Mouse (Mus musculus): ENCODE measurements at regions not wholly inside any gene's neighbourhood (a gene's known extent, or its start where the extent isn't known, plus 50 kb on each side); places are given as distances from the start of the nearest gene placed in this dataset.

DNA sequence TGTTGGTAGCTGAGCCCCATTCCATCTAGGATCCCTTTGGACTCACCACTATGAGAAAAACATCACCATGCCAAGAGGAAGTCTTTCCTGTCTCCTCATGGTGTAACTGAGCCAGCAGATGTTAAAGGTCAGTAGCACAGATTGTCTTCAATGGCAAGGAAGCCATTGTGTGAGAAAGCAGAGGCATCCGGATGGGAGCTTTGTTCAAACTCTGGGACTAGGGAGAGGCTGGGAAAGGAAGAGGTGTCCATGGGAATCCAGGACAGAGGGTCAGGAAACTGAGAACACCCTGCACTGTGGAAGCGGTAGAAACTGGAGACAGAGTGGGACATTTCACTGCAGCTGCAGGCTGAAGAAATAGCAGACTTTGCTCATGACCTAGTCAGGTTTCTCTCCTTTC lies 173.1 kb upstream of the Tnp1 start:
- no peak overlapping the region for H3K4me2 ChIP-seq (ENCODE audit: low read depth, low read length)
- H3K9ac ChIP-seq (ENCODE audit: low read length) = no peak overlapping the region
- H3K27me3 ChIP-seq (ENCODE audit: control insufficient read depth, insufficient read depth, low read length) = no peaks in the 10 kb centered on the region
- ATAC-seq (replicated peaks; ENCODE audit: extremely low read depth, insufficient read depth, low FRiP score) = peak; percentile 76
- H3K4me3 ChIP-seq (ENCODE audit: low read length) = no peak overlapping the region
- no peaks in the 10 kb centered on the region for H3K9me3 ChIP-seq (replicated peaks; ENCODE audit: control insufficient read depth, low read length)
- H3K27ac ChIP-seq (ENCODE audit: low read length) = peak overlapping the region; percentile 61
- H3K4me1 ChIP-seq (ENCODE audit: control insufficient read depth, insufficient read depth, low read length) = no peaks in the 10 kb centered on the region
- H3K36me3 ChIP-seq (ENCODE audit: control insufficient read depth, insufficient read depth) = no peaks in the 10 kb centered on the region
- WGBS = 74% methylated on average over 2 of the region's 2 CpGs

DNA sequence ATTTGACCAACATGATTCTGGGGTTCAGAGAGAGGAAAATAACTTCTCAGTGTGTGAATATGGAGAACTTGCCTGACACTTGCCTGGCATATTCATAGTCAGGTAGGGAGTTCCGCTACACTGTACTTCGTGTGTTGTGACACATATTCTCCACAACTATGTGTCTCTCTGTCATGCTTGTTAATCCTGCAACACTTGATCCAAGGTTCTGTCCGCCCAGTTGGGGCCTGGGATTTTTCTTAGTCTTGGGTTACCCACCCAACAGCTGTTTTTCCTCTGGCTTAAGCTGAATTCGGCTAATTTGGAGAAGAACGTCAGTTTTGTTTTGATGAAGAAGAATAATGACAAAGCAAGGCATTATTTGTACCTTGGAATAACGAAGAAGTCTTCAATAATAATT lies 168.8 kb upstream of the Tnp1 start:
- H3K9me3 ChIP-seq (replicated peaks; ENCODE audit: control insufficient read depth, low read length) = no peaks in the 10 kb centered on the region
- H3K27ac ChIP-seq (ENCODE audit: low read length) = no peak overlapping the region
- H3K27me3 ChIP-seq (ENCODE audit: control insufficient read depth, insufficient read depth, low read length) = no peaks in the 10 kb centered on the region
- no peaks in the 10 kb centered on the region for H3K4me1 ChIP-seq (ENCODE audit: control insufficient read depth, insufficient read depth, low read length)
- no peak overlapping the region for H3K4me2 ChIP-seq (ENCODE audit: low read depth, low read length)
- no peak for ATAC-seq (replicated peaks; ENCODE audit: extremely low read depth, insufficient read depth, low FRiP score)
- no peak overlapping the region for H3K9ac ChIP-seq (ENCODE audit: low read length)
- 81% methylated on average over 6 of the region's 6 CpGs for WGBS
- H3K36me3 ChIP-seq (ENCODE audit: control insufficient read depth, insufficient read depth) = no peaks in the 10 kb centered on the region
- no peak overlapping the region for H3K4me3 ChIP-seq (ENCODE audit: low read length)

DNA sequence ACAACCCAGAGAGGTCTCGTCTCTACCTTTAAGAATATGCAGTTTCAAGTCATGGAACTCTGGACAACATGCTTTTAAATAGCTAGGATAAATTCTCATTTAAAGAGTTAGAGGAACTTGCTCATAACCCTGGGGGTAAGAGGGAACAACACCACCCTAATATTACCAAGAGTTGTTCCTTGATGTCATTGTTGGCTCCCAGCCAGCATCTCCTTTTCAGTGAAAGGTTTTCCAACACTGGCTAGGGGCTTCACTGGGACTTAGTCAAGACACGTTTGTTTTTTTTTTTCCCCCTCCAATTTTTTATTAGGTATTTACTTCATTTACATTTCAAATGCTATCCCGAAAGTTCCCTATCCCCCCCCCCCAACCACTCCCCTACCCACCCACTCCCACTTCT lies 163.1 kb upstream of the Tnp1 start:
- 58% methylated on average over 3 of the region's 3 CpGs for WGBS
- Histone ChIP-seq H3K36me3 (ENCODE audit: control insufficient read depth, insufficient read depth) (no peaks in the 10 kb centered on the region), H3K4me2 (ENCODE audit: low read depth, low read length) (no peak overlapping the region), H3K4me1 (ENCODE audit: control insufficient read depth, insufficient read depth, low read length) (no peaks in the 10 kb centered on the region), H3K27ac (ENCODE audit: low read length) (no peak overlapping the region), H3K9me3 (replicated peaks; ENCODE audit: control insufficient read depth, low read length) (no peaks in the 10 kb centered on the region), H3K9ac (ENCODE audit: low read length) (no peak overlapping the region), H3K4me3 (ENCODE audit: low read length) (no peak overlapping the region), H3K27me3 (ENCODE audit: control insufficient read depth, insufficient read depth, low read length) (no peaks in the 10 kb centered on the region)
- ATAC-seq (replicated peaks; ENCODE audit: extremely low read depth, insufficient read depth, low FRiP score) = no peak

DNA sequence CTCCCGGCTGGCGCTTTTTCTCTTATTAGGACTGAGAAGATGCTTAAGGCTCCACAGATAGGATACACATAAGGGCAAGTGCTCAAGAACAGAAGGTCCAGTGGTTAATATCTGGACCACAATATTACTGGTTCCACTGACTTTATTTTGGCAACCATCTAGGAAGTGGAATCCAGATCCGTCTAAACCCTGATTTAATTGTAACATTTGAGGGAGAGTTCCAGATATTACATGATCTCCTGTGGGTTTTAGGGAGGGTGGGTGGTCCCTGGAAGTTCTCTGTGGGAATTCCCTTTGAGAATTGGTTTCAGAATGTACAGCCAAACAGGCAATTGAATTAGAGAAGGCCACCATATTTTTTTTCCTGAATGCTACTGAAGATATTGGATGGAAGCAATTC lies 161.4 kb upstream of the Tnp1 start:
- WGBS = 90% methylated on average over 3 of the region's 3 CpGs
- no peak for ATAC-seq (replicated peaks; ENCODE audit: extremely low read depth, insufficient read depth, low FRiP score)
- Histone ChIP-seq H3K36me3 (ENCODE audit: control insufficient read depth, insufficient read depth) (no peaks in the 10 kb centered on the region), H3K27me3 (ENCODE audit: control insufficient read depth, insufficient read depth, low read length) (no peaks in the 10 kb centered on the region), H3K4me3 (ENCODE audit: low read length) (no peak overlapping the region), H3K9ac (ENCODE audit: low read length) (no peak overlapping the region), H3K27ac (ENCODE audit: low read length) (no peak overlapping the region), H3K4me1 (ENCODE audit: control insufficient read depth, insufficient read depth, low read length) (no peaks in the 10 kb centered on the region), H3K9me3 (replicated peaks; ENCODE audit: control insufficient read depth, low read length) (no peaks in the 10 kb centered on the region), H3K4me2 (ENCODE audit: low read depth, low read length) (no peak overlapping the region)

DNA sequence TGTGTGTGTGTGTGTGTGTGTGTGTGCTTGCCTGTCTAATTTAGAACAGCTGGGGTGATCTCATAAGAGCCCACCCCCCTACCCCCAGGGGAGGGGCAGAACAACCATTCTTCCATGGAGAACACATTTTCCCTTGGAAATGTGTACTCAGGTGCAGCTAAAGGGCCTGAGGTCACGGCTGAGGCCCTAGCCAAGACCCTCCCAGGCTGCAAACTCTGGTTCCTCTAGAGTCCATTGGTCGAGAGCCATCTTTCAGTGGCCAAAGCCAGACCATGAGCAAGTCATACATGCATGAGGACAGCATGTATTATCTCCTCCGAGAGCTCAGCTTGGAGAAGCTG lies 154.9 kb upstream of the Tnp1 start:
- no peak overlapping the region for H3K27ac ChIP-seq (ENCODE audit: low read length)
- 76% methylated on average over 3 of the region's 3 CpGs for WGBS
- H3K36me3 ChIP-seq (ENCODE audit: control insufficient read depth, insufficient read depth) = no peaks in the 10 kb centered on the region
- no peak for ATAC-seq (replicated peaks; ENCODE audit: extremely low read depth, insufficient read depth, low FRiP score)
- H3K4me2 ChIP-seq (ENCODE audit: low read depth, low read length) = no peak overlapping the region
- H3K9me3 ChIP-seq (replicated peaks; ENCODE audit: control insufficient read depth, low read length) = peaks cover 6% of the 10 kb centered on the region
- no peaks in the 10 kb centered on the region; the same call in 1 of the 2 replicates for H3K4me1 ChIP-seq (ENCODE audit: control insufficient read depth, insufficient read depth, low read length)
- H3K4me3 ChIP-seq (ENCODE audit: low read length) = no peak overlapping the region
- no peaks in the 10 kb centered on the region for H3K27me3 ChIP-seq (ENCODE audit: control insufficient read depth, insufficient read depth, low read length)
- H3K9ac ChIP-seq (ENCODE audit: low read length) = no peak overlapping the region

DNA sequence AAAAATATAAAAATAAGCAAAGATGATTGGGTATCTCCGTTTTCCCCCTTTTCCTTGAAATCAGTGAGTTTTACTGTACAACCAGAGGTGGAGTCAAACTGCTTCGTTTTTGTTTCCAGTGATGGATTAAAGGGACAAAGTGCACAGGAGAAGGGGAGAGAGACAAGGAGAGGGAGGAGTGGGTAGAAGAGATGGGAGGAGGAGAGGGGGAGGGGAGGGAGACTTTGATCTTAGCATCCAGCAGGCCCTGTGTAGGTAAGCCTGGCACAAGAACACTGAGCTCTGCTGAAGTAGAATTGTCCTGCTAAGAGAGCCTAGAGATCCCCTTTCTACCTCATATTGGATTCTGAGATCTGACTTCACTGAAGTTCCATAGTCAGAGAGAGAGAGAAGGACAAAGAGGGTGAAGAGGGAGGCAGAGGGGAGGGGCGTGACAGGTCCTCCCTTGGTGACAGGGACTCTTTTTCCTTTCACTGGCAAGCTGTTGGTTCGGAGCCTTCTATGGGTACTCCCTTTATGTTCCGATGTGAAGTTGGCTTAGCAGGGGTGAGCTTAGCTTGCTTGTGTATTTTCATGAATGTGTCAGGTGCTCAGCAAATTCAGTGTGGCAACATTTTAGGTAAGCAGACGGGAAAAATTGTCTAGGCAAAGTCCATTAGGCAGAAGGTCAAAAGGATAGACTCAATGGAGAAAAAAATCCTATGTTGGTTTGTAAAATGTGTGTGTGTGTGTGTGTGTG lies 154.4 kb upstream of the Tnp1 start:
- 63% methylated on average over 6 of the region's 6 CpGs for WGBS
- H3K4me1 ChIP-seq (ENCODE audit: control insufficient read depth, insufficient read depth, low read length) = no peaks in the 10 kb centered on the region; the same call in 1 of the 2 replicates
- H3K9me3 ChIP-seq (replicated peaks; ENCODE audit: control insufficient read depth, low read length) = peaks cover 6% of the 10 kb centered on the region
- no peak overlapping the region for H3K9ac ChIP-seq (ENCODE audit: low read length)
- H3K4me2 ChIP-seq (ENCODE audit: low read depth, low read length) = no peak overlapping the region
- H3K36me3 ChIP-seq (ENCODE audit: control insufficient read depth, insufficient read depth) = no peaks in the 10 kb centered on the region
- no peak for ATAC-seq (replicated peaks; ENCODE audit: extremely low read depth, insufficient read depth, low FRiP score)
- H3K27me3 ChIP-seq (ENCODE audit: control insufficient read depth, insufficient read depth, low read length) = no peaks in the 10 kb centered on the region
- H3K27ac ChIP-seq (ENCODE audit: low read length) = no peak overlapping the region
- H3K4me3 ChIP-seq (ENCODE audit: low read length) = no peak overlapping the region

DNA sequence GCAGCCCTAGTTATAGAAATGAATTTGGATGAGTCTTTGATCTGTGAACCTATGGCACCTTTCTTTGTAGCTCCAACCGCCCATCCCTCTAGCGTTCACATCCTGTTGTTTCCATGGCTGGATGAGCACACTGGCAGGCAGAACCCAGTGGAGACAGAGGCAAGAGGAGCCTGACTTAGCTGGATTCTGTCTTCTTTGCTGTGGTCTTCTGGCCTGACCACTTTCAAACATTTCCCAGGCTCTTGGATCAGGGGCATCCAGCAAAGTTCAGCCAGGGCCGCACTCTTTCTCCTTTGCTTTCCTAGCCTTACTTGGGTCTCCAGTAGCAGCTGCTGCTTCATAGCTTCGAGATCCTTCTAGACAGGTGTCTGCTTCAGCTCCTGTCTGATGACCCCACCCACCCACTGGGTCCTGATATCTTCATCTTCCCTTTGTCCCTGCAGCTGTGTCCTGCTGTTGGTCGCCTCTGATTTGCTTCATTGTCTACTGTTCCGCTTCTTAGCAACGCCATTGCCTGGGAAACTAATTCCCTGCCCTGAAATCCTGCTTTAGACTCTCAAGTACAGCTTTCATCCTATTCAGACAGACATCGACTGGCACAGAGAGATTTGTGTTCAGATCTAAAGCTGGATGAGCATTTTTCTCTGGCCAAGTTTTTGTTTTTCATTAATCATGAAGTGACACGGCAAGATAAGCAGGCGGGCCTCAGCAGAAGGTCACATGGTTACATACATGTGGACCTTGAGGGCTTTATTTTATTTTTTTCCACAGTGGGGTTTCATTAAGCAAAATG lies 153.6 kb upstream of the Tnp1 start:
- Histone ChIP-seq H3K4me2 (ENCODE audit: low read depth, low read length) (no peak overlapping the region), H3K4me1 (ENCODE audit: control insufficient read depth, insufficient read depth, low read length) (no peaks in the 10 kb centered on the region; the same call in 1 of the 2 replicates), H3K27ac (ENCODE audit: low read length) (no peak overlapping the region), H3K9me3 (replicated peaks; ENCODE audit: control insufficient read depth, low read length) (peaks cover 6% of the 10 kb centered on the region), H3K9ac (ENCODE audit: low read length) (no peak overlapping the region), H3K4me3 (ENCODE audit: low read length) (no peak overlapping the region), H3K27me3 (ENCODE audit: control insufficient read depth, insufficient read depth, low read length) (no peaks in the 10 kb centered on the region), H3K36me3 (ENCODE audit: control insufficient read depth, insufficient read depth) (no peaks in the 10 kb centered on the region)
- ATAC-seq (replicated peaks; ENCODE audit: extremely low read depth, insufficient read depth, low FRiP score) = no peak
- WGBS = 61% methylated on average over 10 of the region's 10 CpGs

DNA sequence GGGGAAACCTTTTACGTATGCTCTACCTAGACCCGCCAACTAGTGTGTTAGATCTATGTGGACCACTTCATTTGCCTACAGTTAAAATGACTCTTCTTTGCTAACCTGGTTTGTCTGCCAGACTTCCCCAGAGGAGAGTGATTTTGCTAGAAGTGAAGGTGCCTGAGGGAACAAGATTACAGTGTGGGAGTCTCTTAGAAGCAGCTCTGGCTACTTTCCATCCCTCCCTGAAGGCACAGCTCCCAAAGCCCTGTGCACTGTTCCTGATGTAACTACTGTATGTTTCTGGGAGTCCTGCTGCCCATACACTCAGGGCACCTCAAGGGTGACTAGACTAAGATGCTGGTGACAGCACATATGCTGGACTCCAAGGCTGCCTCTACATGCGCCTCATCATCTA lies 144.5 kb upstream of the Tnp1 start:
- 92% methylated on average over 3 of the region's 3 CpGs for WGBS
- ATAC-seq (replicated peaks; ENCODE audit: extremely low read depth, insufficient read depth, low FRiP score) = no peak
- H3K4me1 ChIP-seq (ENCODE audit: control insufficient read depth, insufficient read depth, low read length) = no peaks in the 10 kb centered on the region

DNA sequence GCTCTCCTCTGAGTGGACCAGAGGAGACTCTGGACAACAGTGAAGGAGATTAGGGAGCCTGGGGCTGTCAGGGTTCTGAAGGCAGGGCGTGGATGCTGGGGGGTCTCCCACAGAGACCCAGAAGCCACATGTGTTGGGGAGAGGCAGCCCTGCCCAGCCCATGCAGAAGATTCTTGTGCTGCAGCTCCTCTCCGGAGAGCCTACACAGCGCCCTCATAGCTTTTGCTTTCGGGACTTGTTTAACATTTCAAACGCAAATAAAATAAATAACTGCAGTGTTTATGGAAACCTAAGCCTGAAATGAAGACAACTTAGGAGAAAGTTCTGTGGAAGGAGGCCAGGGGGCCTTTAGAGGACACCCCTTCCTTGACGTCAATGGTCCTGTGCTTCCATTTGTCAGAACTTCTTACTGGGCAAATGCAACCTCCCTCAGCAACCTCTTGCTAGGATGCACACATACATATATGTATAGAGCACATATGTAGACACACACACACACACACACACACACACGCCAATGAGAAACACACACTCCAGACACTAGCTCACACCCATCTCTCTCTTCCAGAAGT lies 143.8 kb upstream of the Tnp1 start:
- H3K9me3 ChIP-seq (replicated peaks; ENCODE audit: control insufficient read depth, low read length) = no peaks in the 10 kb centered on the region
- 72% methylated on average over 7 of the region's 7 CpGs for WGBS
- ATAC-seq (replicated peaks; ENCODE audit: extremely low read depth, insufficient read depth, low FRiP score) = no peak

More for the DNA sequence above, 144.5 kb upstream of the Tnp1 start:
- Histone ChIP-seq H3K27me3 (ENCODE audit: control insufficient read depth, insufficient read depth, low read length) (no peaks in the 10 kb centered on the region), H3K4me3 (ENCODE audit: low read length) (no peak overlapping the region), H3K4me2 (ENCODE audit: low read depth, low read length) (no peak overlapping the region), H3K36me3 (ENCODE audit: control insufficient read depth, insufficient read depth) (no peaks in the 10 kb centered on the region), H3K9me3 (replicated peaks; ENCODE audit: control insufficient read depth, low read length) (no peaks in the 10 kb centered on the region), H3K27ac (ENCODE audit: low read length) (no peak overlapping the region), H3K9ac (ENCODE audit: low read length) (no peak overlapping the region)

More for the DNA sequence above, 143.8 kb upstream of the Tnp1 start:
- Histone ChIP-seq H3K27me3 (ENCODE audit: control insufficient read depth, insufficient read depth, low read length) (no peaks in the 10 kb centered on the region), H3K9ac (ENCODE audit: low read length) (no peak overlapping the region), H3K27ac (ENCODE audit: low read length) (no peak overlapping the region), H3K4me1 (ENCODE audit: control insufficient read depth, insufficient read depth, low read length) (no peaks in the 10 kb centered on the region), H3K4me3 (ENCODE audit: low read length) (no peak overlapping the region), H3K36me3 (ENCODE audit: control insufficient read depth, insufficient read depth) (no peaks in the 10 kb centered on the region), H3K4me2 (ENCODE audit: low read depth, low read length) (no peak overlapping the region)

Data from heart, embryonic 16.5 days (tissue).